Mouse (Mus musculus): Measurements from ENCODE around the gene Vmn2r42. TPM values are rescaled to one million over a fixed set of nuclear protein-coding genes. Genes with fewer than 3 reads are reported as not detected.
"Not testable (repeated sequence)": the region's sequence is repeated elsewhere in the genome, so short reads cannot be mapped to it uniquely, and the experiment has no call there.

Vmn2r42 gene
- not detected for polyA plus RNA-seq (2017; shearing (Covaris generic))

DNA sequence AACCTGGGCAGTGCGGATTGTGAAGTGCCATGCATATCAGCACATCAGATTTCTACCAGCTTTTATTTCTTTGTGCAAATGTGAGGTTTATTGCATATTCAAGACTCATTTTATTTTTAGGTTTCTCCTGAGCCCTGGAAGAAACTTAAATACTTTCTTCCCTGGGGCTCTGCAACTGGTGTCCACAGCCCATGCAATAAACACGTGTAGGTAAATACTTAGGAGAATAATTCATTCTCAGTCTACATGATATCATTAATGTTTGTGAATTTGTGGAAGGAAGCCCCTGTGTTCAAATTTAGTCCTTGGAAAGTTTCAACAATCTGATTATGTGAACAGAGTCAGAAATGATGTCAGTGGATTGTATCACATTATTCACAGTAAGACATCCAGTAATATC lies at the start of gene Vmn2r42:
Vmn2r42 (minus strand) TSS at position 101 of the 400 bp plus-strand sequence.
- ATAC-seq, result not testable (repeated sequence)

DNA sequence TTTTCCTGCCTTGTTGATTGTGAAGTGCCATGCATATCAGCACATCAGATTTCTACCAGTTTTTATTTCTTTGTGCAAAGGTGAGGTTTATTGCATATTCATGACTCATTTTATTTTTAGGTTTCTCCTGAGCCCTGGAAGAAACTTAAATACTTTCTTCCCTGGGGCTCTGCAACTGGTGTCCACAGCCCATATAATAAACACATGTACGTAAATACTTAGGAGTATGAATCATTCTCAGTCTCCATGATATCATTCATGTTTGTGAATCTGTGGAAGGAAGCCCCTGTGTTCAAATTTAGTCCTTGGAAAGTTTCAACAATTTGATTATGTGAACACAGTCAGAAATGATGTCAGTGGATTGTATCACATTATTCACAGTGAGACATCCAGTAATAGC lies 38.6 kb downstream of the Vmn2r42 start, which contains the start of gene Vmn2r41:
Vmn2r41 (minus strand) TSS at position 101 of the 400 bp plus-strand sequence.
- not testable (repeated sequence) for ATAC-seq

Other genes starting within 250 kb of the Vmn2r42 start
- gene Vmn2r41, start 38.7 kb downstream of the Vmn2r42 start, polyA plus RNA-seq (2017; shearing (Covaris generic)), result not detected
- gene Vmn2r43, start 60.3 kb upstream of the Vmn2r42 start, polyA plus RNA-seq (2017; shearing (Covaris generic)), result not detected
- not detected for gene Vmn2r44, start 183.0 kb upstream of the Vmn2r42 start, polyA plus RNA-seq (2017; shearing (Covaris generic))

Measured in activated CD4-positive, CD25-positive, alpha-beta regulatory T cell, adult 4 months (primary cell).